Mouse (Mus musculus): ENCODE measurements around the gene Ly6g6c. TPM values are rescaled to one million over a fixed set of nuclear protein-coding genes. Genes with fewer than 3 reads are reported as not detected.

Ly6g6c gene
- total RNA-seq, 2 experiments from 2014 or later, result not detected

- ATAC-seq (replicated peaks; ENCODE audit: low FRiP score, low TSS enrichment, poor library complexity, severe bottlenecking), result no peak
These were observed 37.1 kb downstream of the Ly6g6c start for GRCm38 (mm10) chr17:35102299-35102698.

- ATAC-seq (replicated peaks; ENCODE audit: low FRiP score, low TSS enrichment, poor library complexity, severe bottlenecking), result peak; percentile 29
These were observed 38.1 kb downstream of the Ly6g6c start for GRCm38 (mm10) chr17:35103221-35103690.

- no peak for ATAC-seq (replicated peaks; ENCODE audit: low FRiP score, low TSS enrichment, poor library complexity, severe bottlenecking)
These were observed 38.9 kb downstream of the Ly6g6c start for GRCm38 (mm10) chr17:35104079-35104478.

- ATAC-seq (replicated peaks; ENCODE audit: low FRiP score, low TSS enrichment, poor library complexity, severe bottlenecking), result peak; percentile 87
These were observed 39.6 kb downstream of the Ly6g6c start for GRCm38 (mm10) chr17:35104754-35105153.

- ATAC-seq (replicated peaks; ENCODE audit: low FRiP score, low TSS enrichment, poor library complexity, severe bottlenecking), result peak; percentile 12; the same call in 1 of the 2 replicates
These were observed 40.7 kb downstream of the Ly6g6c start for GRCm38 (mm10) chr17:35105740-35106389.

DNA sequence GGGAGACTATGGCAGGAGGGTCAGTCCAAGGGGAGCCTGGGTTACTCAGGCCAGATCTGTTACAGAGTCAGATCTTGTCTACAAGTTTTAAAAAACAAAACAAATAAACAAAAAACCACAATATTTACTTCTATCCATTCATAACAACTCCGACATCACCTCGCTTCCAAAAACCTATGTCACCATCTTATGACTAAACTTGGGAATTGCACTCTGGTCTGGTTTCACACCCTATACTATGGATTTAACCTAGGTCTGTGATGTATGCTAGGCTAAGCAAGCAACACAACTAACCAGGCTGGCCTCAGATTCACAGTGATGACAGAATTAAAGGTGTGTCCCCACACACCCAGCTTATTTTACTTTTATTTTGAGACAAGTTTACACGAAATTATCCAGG is 41.3 kb downstream of the Ly6g6c start:
- no peak for ATAC-seq (replicated peaks; ENCODE audit: low FRiP score, low TSS enrichment, poor library complexity, severe bottlenecking)

DNA sequence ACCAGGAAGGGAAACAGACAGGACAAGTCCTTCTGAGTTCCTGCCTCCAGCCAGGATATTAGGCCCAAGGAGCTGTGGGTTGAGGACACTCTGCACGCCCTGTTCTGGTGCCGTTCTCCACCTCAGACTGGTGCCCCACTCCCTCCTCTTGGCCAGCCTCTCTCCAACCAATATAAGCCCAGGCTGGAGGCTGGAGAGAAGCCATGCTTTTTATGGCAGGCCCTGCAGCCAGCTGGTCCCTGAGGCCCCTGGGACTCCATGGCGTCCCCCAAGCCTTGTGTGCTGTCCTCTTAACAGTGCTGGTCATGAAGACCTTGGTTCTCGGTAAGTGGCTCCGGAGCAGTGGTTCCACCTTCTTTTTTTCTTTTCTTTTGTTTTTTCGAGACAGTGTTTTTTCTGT is 42.9 kb downstream of the Ly6g6c start, which contains the start of gene Ly6g5c:
Ly6g5c (plus strand) TSS at position 183 of the 400 bp plus-strand sequence.
- ATAC-seq (replicated peaks; ENCODE audit: low FRiP score, low TSS enrichment, poor library complexity, severe bottlenecking), result no peak

DNA sequence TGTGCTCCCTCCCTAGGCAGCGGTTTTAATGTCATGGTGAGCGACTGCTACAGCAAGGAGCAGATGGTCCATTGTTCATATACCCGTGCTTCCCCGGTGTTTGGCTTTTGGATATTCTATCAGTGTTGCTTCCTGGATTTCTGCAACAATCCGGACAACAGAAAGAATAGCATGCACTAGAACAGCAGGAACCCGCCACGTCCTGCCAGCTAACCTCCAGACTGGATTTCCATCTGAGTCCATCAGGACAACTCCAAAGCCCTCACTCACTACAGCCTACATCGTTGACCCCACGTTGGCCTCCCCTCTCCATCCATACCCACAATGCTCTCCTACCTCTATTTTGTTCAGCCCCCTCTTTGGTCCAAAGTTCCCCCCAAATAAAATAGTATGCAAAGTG is 46.6 kb downstream of the Ly6g6c start:
- ATAC-seq (replicated peaks; ENCODE audit: low FRiP score, low TSS enrichment, poor library complexity, severe bottlenecking), result no peak

- ATAC-seq (replicated peaks; ENCODE audit: low FRiP score, low TSS enrichment, poor library complexity, severe bottlenecking), result peak; percentile 58; the same call in 1 of the 2 replicates
These were observed 50.1 kb downstream of the Ly6g6c start, which contains the start of gene Ly6g5b for GRCm38 (mm10) chr17:35115046-35116019. Ly6g5b (minus strand) TSS chr17:35115428.

Other genes with a start within 250 kb of the Ly6g6c start
Only the 30 nearest of the 45 such genes appear.
- 5.2 and 7.0 TPM in 2 replicates for gene Neu1, start 134.1 kb upstream of the Ly6g6c start, total RNA-seq (2014; fragmentation: Nextera tagmentation)
- gene Neu1, start 134.1 kb upstream of the Ly6g6c start, total RNA-seq (2017), result 3.7 and 5.4 TPM in 2 replicates
- gene Hspa1b, start 106.2 kb upstream of the Ly6g6c start, total RNA-seq (2014; fragmentation: Nextera tagmentation), result 13.6 and 28.5 TPM in 2 replicates
- gene Hspa1b, start 106.2 kb upstream of the Ly6g6c start, total RNA-seq (2017), result 62.5 and 83.5 TPM in 2 replicates
- gene Gm20481, start 95.5 kb upstream of the Ly6g6c start, total RNA-seq (2014; fragmentation: Nextera tagmentation), result not detected in 2 replicates
- not detected in 2 replicates for gene Gm20481, start 95.5 kb upstream of the Ly6g6c start, total RNA-seq (2017)
- gene Hspa1a, start 93.2 kb upstream of the Ly6g6c start, total RNA-seq (2014; fragmentation: Nextera tagmentation), result 6.5 and 10.1 TPM in 2 replicates
- 30.2 and 43.3 TPM in 2 replicates for gene Hspa1a, start 93.2 kb upstream of the Ly6g6c start, total RNA-seq (2017)
- not detected in 2 replicates for gene Hspa1l, start 92.7 kb upstream of the Ly6g6c start, total RNA-seq (2014; fragmentation: Nextera tagmentation)
- not detected in 2 replicates for gene Hspa1l, start 92.7 kb upstream of the Ly6g6c start, total RNA-seq (2017)
- gene Lsm2, start 83.5 kb upstream of the Ly6g6c start, total RNA-seq (2014; fragmentation: Nextera tagmentation), result 269 and 281 TPM in 2 replicates
- 34.8 and 79.7 TPM in 2 replicates for gene Lsm2, start 83.5 kb upstream of the Ly6g6c start, total RNA-seq (2017)
- gene Vars, start 64.4 kb upstream of the Ly6g6c start, total RNA-seq (2014; fragmentation: Nextera tagmentation), result 137 and 213 TPM in 2 replicates
- 226 and 342 TPM in 2 replicates for gene Vars, start 64.4 kb upstream of the Ly6g6c start, total RNA-seq (2017)
- 0.31 and 0.54 TPM in 2 replicates for gene Vwa7, start 48.8 kb upstream of the Ly6g6c start, total RNA-seq (2014; fragmentation: Nextera tagmentation)
- gene Vwa7, start 48.8 kb upstream of the Ly6g6c start, total RNA-seq (2017), result 0.15 and 0.19 TPM in 2 replicates
- gene Sapcd1, start 37.4 kb upstream of the Ly6g6c start, total RNA-seq (2014; fragmentation: Nextera tagmentation), result 9.4 and 14.7 TPM in 2 replicates
- 4.2 TPM in 1 of 2 replicates, not detected in the other for gene Sapcd1, start 37.4 kb upstream of the Ly6g6c start, total RNA-seq (2017)
- 10.0 and 10.6 TPM in 2 replicates for gene Msh5, start 18.6 kb upstream of the Ly6g6c start, total RNA-seq (2014; fragmentation: Nextera tagmentation)
- 2.4 and 3.1 TPM in 2 replicates for gene Msh5, start 18.6 kb upstream of the Ly6g6c start, total RNA-seq (2017)
- gene Clic1, start 15.4 kb upstream of the Ly6g6c start, total RNA-seq (2014; fragmentation: Nextera tagmentation), result 126 and 137 TPM in 2 replicates
- 137 and 183 TPM in 2 replicates for gene Clic1, start 15.4 kb upstream of the Ly6g6c start, total RNA-seq (2017)
- gene Ddah2, start 6.4 kb upstream of the Ly6g6c start, total RNA-seq (2014; fragmentation: Nextera tagmentation), result 2.7 and 7.6 TPM in 2 replicates
- 4.6 and 21.4 TPM in 2 replicates for gene Ddah2, start 6.4 kb upstream of the Ly6g6c start, total RNA-seq (2017)
- 0.32 TPM in 1 of 2 replicates, not detected in the other for gene Mpig6b, start 796 bp downstream of the Ly6g6c start, total RNA-seq (2014; fragmentation: Nextera tagmentation)
- not detected in 2 replicates for gene Mpig6b, start 796 bp downstream of the Ly6g6c start, total RNA-seq (2017)
- not detected in 2 replicates for gene Ly6g6e, start 11.5 kb downstream of the Ly6g6c start, total RNA-seq (2014; fragmentation: Nextera tagmentation)
- not detected in 2 replicates for gene Ly6g6e, start 11.5 kb downstream of the Ly6g6c start, total RNA-seq (2017)
- gene Ly6g6d, start 12.7 kb downstream of the Ly6g6c start, total RNA-seq (2014; fragmentation: Nextera tagmentation), result not detected in 2 replicates
- gene Ly6g6d, start 12.7 kb downstream of the Ly6g6c start, total RNA-seq (2017), result not detected in 2 replicates
- not detected in 2 replicates for gene Ly6g6f, start 20.2 kb downstream of the Ly6g6c start, total RNA-seq (2014; fragmentation: Nextera tagmentation)
- gene Ly6g6f, start 20.2 kb downstream of the Ly6g6c start, total RNA-seq (2017), result not detected in 2 replicates
- gene Abhd16a, start 23.9 kb downstream of the Ly6g6c start, total RNA-seq (2014; fragmentation: Nextera tagmentation), result 62.9 and 76.7 TPM in 2 replicates
- 38.5 and 46.7 TPM in 2 replicates for gene Abhd16a, start 23.9 kb downstream of the Ly6g6c start, total RNA-seq (2017)
- gene Ly6g5c, start 42.9 kb downstream of the Ly6g6c start, total RNA-seq (2014; fragmentation: Nextera tagmentation), result not detected in 2 replicates
- gene Ly6g5c, start 42.9 kb downstream of the Ly6g6c start, total RNA-seq (2017), result not detected in 2 replicates
- 0.42 and 1.1 TPM in 2 replicates for gene Ly6g5b, start 50.0 kb downstream of the Ly6g6c start, total RNA-seq (2014; fragmentation: Nextera tagmentation)
- 0.99 TPM in 1 of 2 replicates, not detected in the other for gene Ly6g5b, start 50.0 kb downstream of the Ly6g6c start, total RNA-seq (2017)
- gene Gpank1, start 56.1 kb downstream of the Ly6g6c start, total RNA-seq (2014; fragmentation: Nextera tagmentation), result 30.4 and 31.5 TPM in 2 replicates
- 36.2 and 37.7 TPM in 2 replicates for gene Gpank1, start 56.1 kb downstream of the Ly6g6c start, total RNA-seq (2017)
- gene Csnk2b, start 56.7 kb downstream of the Ly6g6c start, total RNA-seq (2014; fragmentation: Nextera tagmentation), result 340 and 451 TPM in 2 replicates
- 319 and 482 TPM in 2 replicates for gene Csnk2b, start 56.7 kb downstream of the Ly6g6c start, total RNA-seq (2017)
- 0.70 and 6.3 TPM in 2 replicates for gene D17H6S53E, start 61.0 kb downstream of the Ly6g6c start, total RNA-seq (2014; fragmentation: Nextera tagmentation)
- gene D17H6S53E, start 61.0 kb downstream of the Ly6g6c start, total RNA-seq (2017), result 4.4 and 9.0 TPM in 2 replicates
- gene Apom, start 66.7 kb downstream of the Ly6g6c start, total RNA-seq (2014; fragmentation: Nextera tagmentation), result not detected in 2 replicates
- not detected in 2 replicates for gene Apom, start 66.7 kb downstream of the Ly6g6c start, total RNA-seq (2017)
- 158 TPM in 2 replicates for gene Bag6, start 69.8 kb downstream of the Ly6g6c start, total RNA-seq (2014; fragmentation: Nextera tagmentation)
- 63.3 and 105 TPM in 2 replicates for gene Bag6, start 69.8 kb downstream of the Ly6g6c start, total RNA-seq (2017)
- 392 and 430 TPM in 2 replicates for gene Prrc2a, start 99.5 kb downstream of the Ly6g6c start, total RNA-seq (2014; fragmentation: Nextera tagmentation)
- gene Prrc2a, start 99.5 kb downstream of the Ly6g6c start, total RNA-seq (2017), result 44.9 and 47.1 TPM in 2 replicates
- not detected in 2 replicates for gene Aif1, start 110.7 kb downstream of the Ly6g6c start, total RNA-seq (2014; fragmentation: Nextera tagmentation)
- 7.4 TPM in 1 of 2 replicates, not detected in the other for gene Aif1, start 110.7 kb downstream of the Ly6g6c start, total RNA-seq (2017)
- not detected in 2 replicates for gene Lst1, start 123.1 kb downstream of the Ly6g6c start, total RNA-seq (2014; fragmentation: Nextera tagmentation)
- 15.8 TPM in 1 of 2 replicates, not detected in the other for gene Lst1, start 123.1 kb downstream of the Ly6g6c start, total RNA-seq (2017)
- 5.5 and 12.6 TPM in 2 replicates for gene Ltb, start 129.1 kb downstream of the Ly6g6c start, total RNA-seq (2014; fragmentation: Nextera tagmentation)
- 1.3 TPM in 1 of 2 replicates, not detected in the other for gene Ltb, start 129.1 kb downstream of the Ly6g6c start, total RNA-seq (2017)
- gene Tnf, start 136.6 kb downstream of the Ly6g6c start, total RNA-seq (2014; fragmentation: Nextera tagmentation), result 1.8 TPM in 1 of 2 replicates, not detected in the other
- 0.88 and 7.7 TPM in 2 replicates for gene Tnf, start 136.6 kb downstream of the Ly6g6c start, total RNA-seq (2017)
- 0.45 TPM in 1 of 2 replicates, not detected in the other for gene Lta, start 140.0 kb downstream of the Ly6g6c start, total RNA-seq (2014; fragmentation: Nextera tagmentation)
- not detected in 2 replicates for gene Lta, start 140.0 kb downstream of the Ly6g6c start, total RNA-seq (2017)

Data from megakaryocyte-erythroid progenitor cell, adult 5-6 weeks (primary cell).